Mouse (Mus musculus): ENCODE data around the gene Lrrtm4. TPM values are rescaled to one million over a fixed set of nuclear protein-coding genes. Genes with fewer than 3 reads are reported as not detected.

The Lrrtm4 gene
- 1.1 and 2.3 TPM in 2 replicates for polyA plus RNA-seq (2015; fragmentation: Nextera tagmentation; extraction: Ambion mirVana)

- ATAC-seq (ENCODE audit: insufficient read depth, low FRiP score): no peak
- H3K4me1 ChIP-seq (ENCODE audit: control insufficient read depth, insufficient read depth, low read length): no peaks in the 10 kb centered on the region
- H3K27me3 ChIP-seq (ENCODE audit: control insufficient read depth, insufficient read depth, low read length): no peaks in the 10 kb centered on the region
- H3K27ac ChIP-seq (ENCODE audit: low read length): no peak within 1 kb of the TSS
- 0 out of 2 replicates have a peak within 1 kb of the TSS, but pooled peaks have one; percentile 13 for H3K9ac ChIP-seq (ENCODE audit: low read length)
- peak within 1 kb of the TSS; percentile 33 for H3K4me3 ChIP-seq (replicated peaks; ENCODE audit: low read length)
- H3K36me3 ChIP-seq (ENCODE audit: control insufficient read depth, insufficient read depth, low read length): no peaks in the 10 kb centered on the region
- H3K9me3 ChIP-seq (replicated peaks; ENCODE audit: control insufficient read depth, low read length): no peaks in the 10 kb centered on the region
- WGBS: 13% methylated on average over 6 of the region's 6 CpGs
- peak within 1 kb of the TSS; percentile 60 for H3K4me2 ChIP-seq (ENCODE audit: low read depth, low read length)
These were observed at the start of gene Lrrtm4 for GRCm38 (mm10) chr6:80018765-80019164. Lrrtm4 (plus strand) TSS chr6:80018877.

DNA sequence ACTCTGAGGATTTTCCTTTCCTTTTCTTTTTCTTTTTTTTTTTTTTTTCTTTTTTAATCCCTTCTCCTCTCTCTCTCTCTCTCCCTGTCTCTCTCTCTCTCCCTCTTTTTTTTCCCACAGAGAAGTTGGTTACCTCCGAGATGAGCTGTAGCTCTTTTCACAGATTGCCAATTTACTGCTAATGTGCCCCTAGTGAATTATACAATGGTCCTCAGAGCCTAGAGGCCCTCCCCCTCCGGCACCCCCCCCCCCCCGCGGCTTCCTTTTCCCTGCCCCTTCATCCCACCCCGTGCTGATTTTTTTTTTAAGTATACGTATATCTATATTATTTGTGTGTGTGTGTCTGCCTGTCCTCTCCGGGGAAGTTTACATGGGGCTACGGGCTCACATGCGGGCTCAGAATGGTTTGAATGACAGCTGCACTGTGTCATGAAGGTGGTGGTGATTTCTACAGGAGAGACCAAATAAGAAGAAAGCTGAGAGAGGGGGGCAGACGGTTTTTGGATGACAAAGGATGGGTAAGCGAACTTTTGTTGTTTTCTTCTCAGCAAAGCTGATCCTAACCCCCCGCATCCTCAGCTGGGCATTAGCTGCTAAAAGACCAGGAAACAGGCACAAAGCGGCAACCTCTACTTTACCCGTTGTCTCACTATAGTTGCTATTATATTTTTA is 648 bp downstream of the Lrrtm4 start:
- Histone ChIP-seq H3K36me3 (ENCODE audit: control insufficient read depth, insufficient read depth, low read length) (no peaks in the 10 kb centered on the region), H3K27ac (ENCODE audit: low read length) (no peak overlapping the region), H3K9ac (ENCODE audit: low read length) (0 out of 2 replicates have a peak overlapping the region, but pooled peaks have one; percentile 13), H3K27me3 (ENCODE audit: control insufficient read depth, insufficient read depth, low read length) (no peaks in the 10 kb centered on the region), H3K4me2 (ENCODE audit: low read depth, low read length) (peak overlapping the region; percentile 60), H3K4me1 (ENCODE audit: control insufficient read depth, insufficient read depth, low read length) (no peaks in the 10 kb centered on the region), H3K9me3 (replicated peaks; ENCODE audit: control insufficient read depth, low read length) (no peaks in the 10 kb centered on the region), H3K4me3 (replicated peaks; ENCODE audit: low read length) (peak overlapping the region; percentile 33)
- ATAC-seq (ENCODE audit: insufficient read depth, low FRiP score): no peak
- WGBS: 5% methylated on average over 14 of the region's 14 CpGs

DNA sequence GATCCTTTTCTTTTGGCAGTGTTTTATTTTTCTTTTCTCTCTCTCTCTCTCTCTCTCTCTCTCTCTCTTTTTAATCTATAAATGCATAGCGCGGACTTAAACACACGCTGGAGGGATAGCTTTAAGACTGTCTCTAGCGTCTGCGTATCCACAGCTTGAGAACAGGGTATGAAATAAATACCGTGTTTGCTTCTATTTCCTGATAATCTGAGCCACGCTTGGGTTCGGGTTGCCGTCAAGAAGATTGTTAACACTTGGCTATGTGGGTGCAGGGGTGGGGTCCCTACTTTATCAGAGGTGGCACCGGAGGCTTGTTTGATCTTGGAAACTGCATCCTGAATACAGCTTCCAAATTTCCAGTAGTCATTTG is 1.2 kb downstream of the Lrrtm4 start:
- Histone ChIP-seq H3K36me3 (ENCODE audit: control insufficient read depth, insufficient read depth, low read length) (no peaks in the 10 kb centered on the region), H3K27ac (ENCODE audit: low read length) (no peak overlapping the region), H3K4me2 (ENCODE audit: low read depth, low read length) (peak overlapping the region; percentile 60), H3K4me3 (replicated peaks; ENCODE audit: low read length) (peak overlapping the region; percentile 33), H3K9me3 (replicated peaks; ENCODE audit: control insufficient read depth, low read length) (no peaks in the 10 kb centered on the region), H3K4me1 (ENCODE audit: control insufficient read depth, insufficient read depth, low read length) (no peaks in the 10 kb centered on the region), H3K9ac (ENCODE audit: low read length) (no peak overlapping the region), H3K27me3 (ENCODE audit: control insufficient read depth, insufficient read depth, low read length) (no peaks in the 10 kb centered on the region)
- ATAC-seq (ENCODE audit: insufficient read depth, low FRiP score): no peak
- 3% methylated on average over 10 of the region's 10 CpGs for WGBS

DNA sequence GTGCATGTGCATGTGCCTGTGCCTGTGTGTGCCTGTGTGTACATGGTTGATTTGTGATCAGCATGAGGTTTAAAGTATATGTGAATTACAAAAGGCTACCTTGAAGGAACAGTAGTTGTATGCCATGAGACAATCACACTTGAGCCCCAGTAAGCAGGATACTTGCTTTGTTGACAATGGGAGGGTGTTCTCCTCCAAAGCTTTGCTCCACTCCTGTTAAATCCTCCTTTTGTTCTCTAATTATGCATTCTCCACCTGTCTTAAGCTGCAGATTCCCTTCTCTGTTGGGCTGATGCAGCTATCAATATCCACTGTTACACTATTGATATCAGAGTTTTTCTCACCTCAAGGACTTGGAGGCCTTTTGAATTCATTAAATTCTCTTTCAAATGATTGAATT is 38.2 kb downstream of the Lrrtm4 start:
- Histone ChIP-seq H3K9me3 (replicated peaks; ENCODE audit: control insufficient read depth, low read length) (no peaks in the 10 kb centered on the region), H3K27me3 (ENCODE audit: control insufficient read depth, insufficient read depth, low read length) (no peaks in the 10 kb centered on the region), H3K4me2 (ENCODE audit: low read depth, low read length) (no peak overlapping the region), H3K4me3 (replicated peaks; ENCODE audit: low read length) (no peak overlapping the region), H3K9ac (ENCODE audit: low read length) (no peak overlapping the region), H3K4me1 (ENCODE audit: control insufficient read depth, insufficient read depth, low read length) (no peaks in the 10 kb centered on the region), H3K27ac (ENCODE audit: low read length) (no peak overlapping the region), H3K36me3 (ENCODE audit: control insufficient read depth, insufficient read depth, low read length) (no peaks in the 10 kb centered on the region)
- no peak for ATAC-seq (ENCODE audit: insufficient read depth, low FRiP score)

DNA sequence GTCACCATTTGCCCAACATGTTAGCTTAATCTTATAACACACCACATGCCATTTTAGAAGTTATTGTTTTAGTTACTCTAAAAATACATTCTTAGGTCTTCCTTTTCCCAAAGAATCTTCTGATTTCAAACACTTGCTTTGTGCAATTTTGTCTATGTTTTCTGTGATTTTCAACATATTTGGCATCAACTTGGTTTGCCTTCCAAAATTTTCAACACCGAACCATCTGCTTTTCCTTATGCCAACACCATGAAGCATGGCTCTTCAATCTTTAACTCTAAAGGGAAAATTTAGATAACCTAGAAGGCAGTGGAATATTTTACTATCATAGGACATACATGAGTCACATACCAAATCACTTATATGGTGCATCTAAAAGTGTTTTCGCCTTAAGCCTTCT is 59.3 kb downstream of the Lrrtm4 start:
- no peak overlapping the region for H3K27ac ChIP-seq (ENCODE audit: low read length)
- H3K4me1 ChIP-seq (ENCODE audit: control insufficient read depth, insufficient read depth, low read length): no peaks in the 10 kb centered on the region
- H3K4me2 ChIP-seq (ENCODE audit: low read depth, low read length): no peak overlapping the region
- ATAC-seq (ENCODE audit: insufficient read depth, low FRiP score): no peak
- no peak overlapping the region for H3K4me3 ChIP-seq (replicated peaks; ENCODE audit: low read length)
- no peaks in the 10 kb centered on the region for H3K36me3 ChIP-seq (ENCODE audit: control insufficient read depth, insufficient read depth, low read length)
- no peaks in the 10 kb centered on the region for H3K27me3 ChIP-seq (ENCODE audit: control insufficient read depth, insufficient read depth, low read length)
- 92% methylated on average over 2 of the region's 2 CpGs for WGBS
- H3K9ac ChIP-seq (ENCODE audit: low read length): no peak overlapping the region
- H3K9me3 ChIP-seq (replicated peaks; ENCODE audit: control insufficient read depth, low read length): no peaks in the 10 kb centered on the region

DNA sequence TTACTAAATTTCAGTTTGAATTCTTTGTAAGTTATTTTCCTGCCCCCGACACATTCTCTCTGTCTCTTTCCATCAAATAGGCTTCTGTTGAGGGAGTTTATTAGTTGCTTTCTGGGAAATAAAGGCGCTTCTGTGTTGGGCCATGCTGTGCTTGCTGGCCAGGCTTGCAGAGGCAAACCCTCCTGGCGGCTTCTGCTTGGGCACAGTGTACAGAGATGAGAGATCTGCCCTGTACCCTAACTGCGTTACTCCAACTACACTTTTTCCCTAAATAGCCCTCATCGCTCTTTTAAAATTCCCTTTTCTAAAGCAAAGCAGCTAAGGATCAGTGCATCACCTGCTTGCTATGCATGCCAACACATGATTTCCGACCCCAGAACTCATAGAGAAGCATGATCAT is 60.6 kb downstream of the Lrrtm4 start:
- Histone ChIP-seq H3K4me2 (ENCODE audit: low read depth, low read length) (no peak overlapping the region), H3K27me3 (ENCODE audit: control insufficient read depth, insufficient read depth, low read length) (no peaks in the 10 kb centered on the region), H3K36me3 (ENCODE audit: control insufficient read depth, insufficient read depth, low read length) (no peaks in the 10 kb centered on the region), H3K9me3 (replicated peaks; ENCODE audit: control insufficient read depth, low read length) (no peaks in the 10 kb centered on the region), H3K4me1 (ENCODE audit: control insufficient read depth, insufficient read depth, low read length) (no peaks in the 10 kb centered on the region), H3K27ac (ENCODE audit: low read length) (no peak overlapping the region), H3K4me3 (replicated peaks; ENCODE audit: low read length) (no peak overlapping the region), H3K9ac (ENCODE audit: low read length) (no peak overlapping the region)
- ATAC-seq (ENCODE audit: insufficient read depth, low FRiP score): no peak
- WGBS: 80% methylated on average over 6 of the region's 6 CpGs

DNA sequence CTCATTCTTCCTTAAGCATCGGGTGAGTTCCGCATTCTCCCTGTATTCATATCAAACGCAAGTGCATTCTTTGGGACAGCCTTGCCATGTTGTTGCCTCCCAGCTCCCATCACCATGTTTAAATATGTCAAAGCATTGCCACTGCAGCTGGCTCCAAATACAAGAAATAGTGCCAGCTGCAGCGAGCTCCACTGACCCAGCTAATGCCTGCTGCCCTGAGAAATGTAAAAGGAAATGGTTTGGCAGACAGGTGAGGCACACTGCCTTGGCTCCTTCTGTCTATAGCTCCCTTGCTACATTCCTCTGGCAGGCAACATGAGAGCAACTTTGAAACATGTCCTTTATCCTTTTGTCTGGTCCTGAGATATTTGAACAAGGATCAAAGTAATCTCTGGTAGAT is 76.2 kb downstream of the Lrrtm4 start:
- Histone ChIP-seq H3K9me3 (replicated peaks; ENCODE audit: control insufficient read depth, low read length) (no peaks in the 10 kb centered on the region), H3K36me3 (ENCODE audit: control insufficient read depth, insufficient read depth, low read length) (no peaks in the 10 kb centered on the region), H3K27ac (ENCODE audit: low read length) (no peak overlapping the region), H3K4me2 (ENCODE audit: low read depth, low read length) (no peak overlapping the region), H3K27me3 (ENCODE audit: control insufficient read depth, insufficient read depth, low read length) (no peaks in the 10 kb centered on the region), H3K4me3 (replicated peaks; ENCODE audit: low read length) (no peak overlapping the region), H3K4me1 (ENCODE audit: control insufficient read depth, insufficient read depth, low read length) (no peaks in the 10 kb centered on the region), H3K9ac (ENCODE audit: low read length) (no peak overlapping the region)
- 73% methylated on average over 4 of the region's 4 CpGs for whole genome bisulfite sequencing
- no peak for ATAC-seq (ENCODE audit: insufficient read depth, low FRiP score)

GRCm38 (mm10) chr6:80105343-80105742 is 86.7 kb downstream of the Lrrtm4 start:
- no peak overlapping the region for H3K4me3 ChIP-seq (replicated peaks; ENCODE audit: low read length)
- no peaks in the 10 kb centered on the region for H3K9me3 ChIP-seq (replicated peaks; ENCODE audit: control insufficient read depth, low read length)
- H3K36me3 ChIP-seq (ENCODE audit: control insufficient read depth, insufficient read depth, low read length): no peaks in the 10 kb centered on the region
- no peak overlapping the region for H3K9ac ChIP-seq (ENCODE audit: low read length)
- no peaks in the 10 kb centered on the region for H3K27me3 ChIP-seq (ENCODE audit: control insufficient read depth, insufficient read depth, low read length)
- H3K4me1 ChIP-seq (ENCODE audit: control insufficient read depth, insufficient read depth, low read length): no peaks in the 10 kb centered on the region
- H3K4me2 ChIP-seq (ENCODE audit: low read depth, low read length): no peak overlapping the region
- H3K27ac ChIP-seq (ENCODE audit: low read length): no peak overlapping the region
- no peak for ATAC-seq (ENCODE audit: insufficient read depth, low FRiP score)
- WGBS: 83% methylated on average over 2 of the region's 2 CpGs

DNA sequence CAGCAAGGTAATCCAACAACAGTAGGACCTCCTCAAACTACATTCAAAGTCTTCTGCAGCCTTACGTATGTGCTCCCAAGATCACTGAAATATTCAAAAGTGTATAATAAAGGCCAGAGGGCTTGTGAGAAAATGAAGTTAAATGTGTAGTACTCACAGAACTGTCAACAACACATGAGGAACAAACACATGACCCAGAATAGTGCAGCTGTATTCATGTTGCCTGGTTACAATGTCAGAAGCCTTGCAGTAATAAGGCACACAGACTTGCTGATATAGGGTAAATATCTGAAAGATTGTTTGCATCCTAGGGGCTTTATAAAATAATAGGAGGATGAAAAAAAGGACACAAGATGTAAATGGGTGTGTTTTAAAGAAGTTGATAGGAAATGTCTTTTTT is 87.2 kb downstream of the Lrrtm4 start:
- WGBS: 77% methylated on average over 1 of the region's 1 CpGs
- Histone ChIP-seq H3K27me3 (ENCODE audit: control insufficient read depth, insufficient read depth, low read length) (no peaks in the 10 kb centered on the region), H3K9me3 (replicated peaks; ENCODE audit: control insufficient read depth, low read length) (no peaks in the 10 kb centered on the region), H3K9ac (ENCODE audit: low read length) (no peak overlapping the region), H3K4me3 (replicated peaks; ENCODE audit: low read length) (no peak overlapping the region), H3K4me1 (ENCODE audit: control insufficient read depth, insufficient read depth, low read length) (no peaks in the 10 kb centered on the region), H3K27ac (ENCODE audit: low read length) (no peak overlapping the region), H3K36me3 (ENCODE audit: control insufficient read depth, insufficient read depth, low read length) (no peaks in the 10 kb centered on the region), H3K4me2 (ENCODE audit: low read depth, low read length) (no peak overlapping the region)
- no peak for ATAC-seq (ENCODE audit: insufficient read depth, low FRiP score)

All from stomach, embryonic 16.5 days (tissue).